Mouse (Mus musculus) CH12.LX (cell line): Measurements from ENCODE around the gene Alyref. TPM values are rescaled to one million over a fixed set of nuclear protein-coding genes. Genes with fewer than 3 reads are reported as not detected.

ENCODE experiments used
- DNase-seq: peaks from one replicate; pipeline ENCODE4 v3.0.0-alpha.2; 2013; ENCODE audit errors: extremely low read depth
- H3K27ac ChIP-seq: 2 replicates; pipeline ENCODE4 v1.5.1; 2012; ENCODE audit warnings: low read depth, mild to moderate bottlenecking, control low read depth, moderate library complexity; ENCODE audit not compliant: insufficient read depth
- H3K27me3 ChIP-seq: replicated peaks from 2 replicates; pipeline ENCODE3; 2012; ENCODE audit warnings: inconsistent platforms
- H3K36me3 ChIP-seq, 2 experiments: replicated peaks in 1 of 2; 2 replicates each; pipeline versions ENCODE3 to v1.6.1; 2012; ENCODE audit warnings: inconsistent platforms in 1 of 2, low read length in 1 of 2, mild to moderate bottlenecking in 1 of 2, mixed read lengths in 1 of 2, moderate library complexity in 1 of 2; ENCODE audit not compliant: control insufficient read depth in 1 of 2, insufficient read depth in 1 of 2
- H3K4me1 ChIP-seq, 2 experiments: 2 replicates each; pipeline ENCODE4 v1.6.1; 2012; ENCODE audit warnings: inconsistent platforms in 1 of 2, moderate library complexity in 1 of 2; ENCODE audit not compliant: insufficient read depth in 2 of 2, control insufficient read depth in 1 of 2
- H3K4me2 ChIP-seq: 2 replicates; pipeline ENCODE4 v1.6.1; 2012; ENCODE audit warnings: low read depth, mild to moderate bottlenecking, control low read depth; ENCODE audit not compliant: poor library complexity, insufficient read depth, severe bottlenecking
- H3K4me3 ChIP-seq, 3 experiments: fragments of 150-350 bp in 1 of 3; sonication (generic) in 1 of 3; replicated peaks in 1 of 3; 2 replicates each; pipeline versions ENCODE3 to v1.5.1; 2011 to 2012; ENCODE audit warnings: low read depth in 2 of 3, low read length in 2 of 3, mild to moderate bottlenecking in 2 of 3, moderate library complexity in 2 of 3, control low read depth in 1 of 3, improper control_type of control experiment in 1 of 3, inconsistent platforms in 1 of 3, mixed read lengths in 1 of 3; ENCODE audit not compliant: poor library complexity in 1 of 3
- H3K79me2 ChIP-seq: replicated peaks from 2 replicates; pipeline ENCODE4 v1.6.1; 2012; ENCODE audit warnings: mild to moderate bottlenecking, moderate library complexity; ENCODE audit not compliant: control insufficient read depth, poor library complexity, insufficient read depth, severe bottlenecking; ENCODE audit errors: extremely low read depth
- H3K9ac ChIP-seq: 2 replicates; pipeline ENCODE4 v1.6.1; 2012; ENCODE audit warnings: low read depth, mild to moderate bottlenecking, control low read depth, moderate library complexity; ENCODE audit not compliant: insufficient read depth
- H3K9me3 ChIP-seq: replicated peaks from 2 replicates; pipeline ENCODE3; 2012; ENCODE audit warnings: low read length, inconsistent platforms, mixed read lengths
- BHLHE40 ChIP-seq: IDR thresholded peaks from 2 replicates; pipeline ENCODE4 v1.6.1; 2011; ENCODE audit warnings: mild to moderate bottlenecking, low read depth, low read length, improper control_type of control experiment
- CHD2 ChIP-seq: IDR thresholded peaks from 2 replicates; pipeline ENCODE4 v1.6.1; 2011; ENCODE audit warnings: low read length, improper control_type of control experiment
- E2F4 ChIP-seq: IDR thresholded peaks from 2 replicates; pipeline ENCODE4 v1.6.1; 2011; ENCODE audit warnings: low read depth, low read length, improper control_type of control experiment; ENCODE audit not compliant: insufficient replicate concordance
- ETS1 ChIP-seq: conservative IDR thresholded peaks from 2 replicates; pipeline ENCODE4 v1.6.1; 2012; ENCODE audit warnings: low read depth, mild to moderate bottlenecking, inconsistent platforms, low read length, improper control_type of control experiment, moderate library complexity
- HCFC1 ChIP-seq: IDR thresholded peaks from 2 replicates; pipeline ENCODE4 v1.6.1; 2012; ENCODE audit warnings: low read depth, mild to moderate bottlenecking, inconsistent platforms, low read length, improper control_type of control experiment
- KAT2A ChIP-seq: IDR thresholded peaks from 2 replicates; pipeline ENCODE4 v1.6.1; 2012; ENCODE audit warnings: low read length, improper control_type of control experiment, inconsistent platforms; ENCODE audit not compliant: insufficient replicate concordance
- MAFK ChIP-seq: IDR thresholded peaks from 2 replicates; pipeline ENCODE4 v1.6.1; 2011; ENCODE audit warnings: low read length, improper control_type of control experiment; ENCODE audit not compliant: insufficient replicate concordance
- MAZ ChIP-seq: IDR thresholded peaks from 2 replicates; pipeline ENCODE4 v1.6.1; 2012; ENCODE audit warnings: low read depth, mild to moderate bottlenecking, inconsistent platforms, low read length, improper control_type of control experiment, moderate library complexity
- NELFE ChIP-seq: IDR thresholded peaks from 2 replicates; pipeline ENCODE4 v1.6.1; 2011; ENCODE audit warnings: low read depth, low read length, improper control_type of control experiment
- NRF1 ChIP-seq: IDR thresholded peaks from 2 replicates; pipeline ENCODE4 v1.6.1; 2014; ENCODE audit warnings: low read depth, mild to moderate bottlenecking, inconsistent platforms, low read length, improper control_type of control experiment, moderate library complexity
- POLR2AphosphoS2 ChIP-seq: IDR thresholded peaks from 2 replicates; pipeline ENCODE4 v1.6.1; 2011; ENCODE audit warnings: low read depth, low read length, improper control_type of control experiment
- RCOR1 ChIP-seq: conservative IDR thresholded peaks from 2 replicates; pipeline ENCODE4 v1.6.1; 2012; ENCODE audit warnings: low read depth, mild to moderate bottlenecking, inconsistent platforms, low read length, improper control_type of control experiment
- SIN3A ChIP-seq: IDR thresholded peaks from 2 replicates; pipeline ENCODE4 v1.6.1; 2012; ENCODE audit warnings: low read length, improper control_type of control experiment, inconsistent platforms
- TBP ChIP-seq: conservative IDR thresholded peaks from 2 replicates; pipeline ENCODE4 v1.6.1; 2011; ENCODE audit warnings: low read depth, low read length, improper control_type of control experiment
- USF1 ChIP-seq: IDR thresholded peaks from 2 replicates; pipeline ENCODE4 v1.6.1; 2014; ENCODE audit warnings: low read depth, mild to moderate bottlenecking, inconsistent platforms, low read length, improper control_type of control experiment
- ZKSCAN1 ChIP-seq: IDR thresholded peaks from 2 replicates; pipeline ENCODE4 v1.6.1; 2012; ENCODE audit warnings: low read depth, inconsistent platforms, low read length, improper control_type of control experiment, borderline replicate concordance
- ZNF384 ChIP-seq: IDR thresholded peaks from 2 replicates; pipeline ENCODE4 v1.6.1; 2012; ENCODE audit warnings: low read depth, low read length, improper control_type of control experiment, inconsistent platforms
- dilution Hi-C: fragments of 300-500 bp; cut with MboI; formaldehyde crosslinking; loops from 2 replicates; pipeline ENCODE4 v1.14.3; 2020; ENCODE audit warnings: low sequenced_read_pairs; ENCODE audit not compliant: extremely low pct_unique_long_range_greater_than_20kb, extremely low pct_ligation_motif_present
- in situ Hi-C: fragments of 300-500 bp; cut with MboI; formaldehyde crosslinking; loops from 3 replicates; pipeline ENCODE4 v1.14.3; 2019; ENCODE audit warnings: low sequenced_read_pairs, low pct_ligation_motif_present, low pct_unique_long_range_greater_than_20kb, mixed read lengths
- polyA plus RNA-seq: library from polyadenylated mRNA; unstranded; fragments of >175 nt; gene quantifications from 2 replicates; pipeline ENCODE4 v1.2.1, GENCODE M21; 2012; ENCODE audit warnings: low read depth; ENCODE audit not compliant: insufficient read length
- total RNA-seq, 2 experiments: library from RNA; depleted of rRNA; stranded (reverse); fragments of 300-350 nt in 1 of 2; fragments of >200 nt in 1 of 2; gene quantifications; 2 replicates each; pipeline ENCODE4 v1.2.3; 2012 to 2014

The Alyref gene
- total and polyA plus RNA-seq, 3 experiments, result 358 to 582 (median 451) TPM

DNA sequence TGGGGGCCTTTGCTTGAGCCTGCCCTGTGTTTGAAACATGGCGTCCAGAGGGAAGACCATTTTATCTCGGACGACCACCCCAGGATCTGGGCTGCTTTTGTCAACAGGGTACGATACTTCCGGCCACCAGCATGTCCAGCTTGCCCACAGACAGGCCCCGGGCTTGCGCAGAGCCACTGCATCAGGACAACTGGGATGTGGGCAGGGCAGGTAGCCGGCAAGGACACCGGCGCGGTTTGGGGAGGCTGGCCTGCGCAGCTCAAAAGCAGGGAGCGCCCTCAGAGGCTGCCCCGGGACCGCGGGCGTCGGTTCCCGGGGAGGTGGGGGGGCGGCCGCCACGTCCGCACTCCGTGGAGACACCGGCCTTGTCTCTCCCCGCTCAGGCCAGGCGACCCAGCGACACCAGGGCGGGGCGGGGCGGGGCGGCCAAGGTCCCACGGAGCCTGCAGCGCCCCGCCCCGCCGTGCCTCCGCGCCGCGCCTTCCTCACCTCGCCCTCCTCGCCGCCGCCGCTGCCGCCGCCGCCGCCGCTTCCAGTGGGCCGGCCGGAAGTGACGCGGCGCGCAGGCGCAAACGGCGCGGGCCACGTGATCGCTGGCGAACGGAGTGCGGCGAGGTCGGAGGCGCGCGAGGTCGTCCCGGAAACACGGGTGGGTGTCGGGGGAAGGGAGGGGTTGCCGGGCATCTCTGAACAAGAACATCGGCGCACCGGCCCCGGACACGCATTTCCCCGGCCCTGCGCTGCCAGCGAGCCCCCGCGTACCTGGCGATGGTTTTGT is 48.8 kb downstream of the Alyref start, which contains the start of gene Mcrip1 (continued):
- TF ChIP-seq MAZ (no peak; the same call in 1 of the 2 replicates), CHD2 (no peak; the same call in none of the 2 replicates), MAFK (no peak)

DNA sequence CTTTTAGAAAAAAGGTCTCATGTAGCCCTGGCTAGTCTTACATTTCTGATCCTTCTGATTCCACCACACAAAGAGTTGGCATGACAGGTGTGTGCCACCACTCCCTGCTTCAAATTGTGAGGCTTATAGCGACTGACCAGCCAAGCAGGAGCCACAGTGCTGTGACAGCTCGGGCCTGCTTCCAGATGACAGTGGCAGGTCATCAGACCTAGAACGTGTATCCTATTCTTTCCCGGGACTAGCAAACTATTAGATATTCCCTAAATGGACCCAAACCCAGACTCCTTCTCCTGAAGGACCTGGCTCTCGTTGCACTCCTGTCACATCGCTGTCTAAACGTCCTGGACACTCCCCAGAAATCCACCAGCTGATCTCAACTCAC is 49.4 kb downstream of the Alyref start:
- peaks cover 11 to 28% of the 10 kb centered on the region in 2 experiments for H3K4me1 ChIP-seq

DNA sequence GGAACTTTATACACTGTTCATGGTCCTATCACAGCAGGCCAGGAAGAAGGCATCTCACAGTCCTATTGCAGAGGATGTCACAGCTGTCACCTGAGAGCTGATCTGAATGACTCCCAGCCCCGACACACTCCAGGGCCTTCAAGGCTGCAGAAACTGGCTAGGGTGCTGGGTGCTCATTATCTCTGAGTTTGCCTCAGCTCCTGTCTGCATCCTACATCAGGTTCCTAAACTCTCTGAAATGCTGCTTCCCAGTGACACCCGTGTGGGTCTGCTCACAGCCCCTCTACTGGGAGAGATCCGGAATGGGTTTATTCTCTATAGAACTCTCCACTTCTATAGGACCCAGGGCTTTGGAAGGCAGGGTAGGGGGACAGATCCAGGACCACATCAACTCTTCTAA is 50.0 kb downstream of the Alyref start:
- peaks cover 11 to 28% of the 10 kb centered on the region in 2 experiments for H3K4me1 ChIP-seq
- H3K9me3 ChIP-seq, result no peaks in the 10 kb centered on the region
- DNase-seq, result no peak
- no peaks in the 10 kb centered on the region for H3K27me3 ChIP-seq
- peak overlapping the region in 1 of 3 experiments; percentile 87 for H3K4me3 ChIP-seq
- in situ Hi-C loops, result no loop called here
- no peak overlapping the region for H3K27ac ChIP-seq
- H3K9ac ChIP-seq, result peak overlapping the region; percentile 77; the same call in 1 of the 2 replicates
- dilution Hi-C loops, result no loop called here
- TF ChIP-seq ZNF384, result no peak
- no peak for TF ChIP-seq E2F4
- TF ChIP-seq KAT2A, result no peak
- no peak for TF ChIP-seq RCOR1
- TF ChIP-seq BHLHE40, result no peak
- no peak for TF ChIP-seq POLR2AphosphoS2
- no peak for TF ChIP-seq NELFE
- no peak for TF ChIP-seq NRF1
- TF ChIP-seq ZKSCAN1, result no peak
- no peak for TF ChIP-seq USF1
- TF ChIP-seq ETS1, result no peak
- TF ChIP-seq CHD2, result no peak
- no peak for TF ChIP-seq HCFC1
- no peaks in the 10 kb centered on the region for H3K79me2 ChIP-seq
- H3K4me2 ChIP-seq, result peak overlapping the region; percentile 70; the same call in 1 of the 2 replicates
- peaks cover 17 to 58% of the 10 kb centered on the region in 2 experiments for H3K36me3 ChIP-seq

More for the DNA sequence above, 49.4 kb downstream of the Alyref start:
- H3K27me3 ChIP-seq, result no peaks in the 10 kb centered on the region
- peak overlapping the region; percentile 77 for H3K9ac ChIP-seq
- H3K9me3 ChIP-seq, result no peaks in the 10 kb centered on the region
- peak overlapping the region; percentile 70 for H3K4me2 ChIP-seq
- in situ Hi-C loops (no loop called here), dilution Hi-C loops (no loop called here)
- DNase-seq, result no peak
- H3K27ac ChIP-seq, result 0 out of 2 replicates have a peak overlapping the region, but pooled peaks have one; percentile 18
- H3K79me2 ChIP-seq, result no peaks in the 10 kb centered on the region
- H3K36me3 ChIP-seq, result peaks cover 12 to 53% of the 10 kb centered on the region in 2 experiments
- TF ChIP-seq SIN3A, result peak; percentile 19; the same call in 1 of the 2 replicates
- TF ChIP-seq TBP, result no peak
- H3K4me3 ChIP-seq, result peak overlapping the region; percentile 75 to 87 (median 81)
